Comparison of ENCODE assay signal across 8 mouse cellular contexts in genomic region chr16:35155391-35156305, GRCm38 (mm10). TPM values are rescaled to one million over a fixed set of nuclear protein-coding genes. Genes with fewer than 3 reads are reported as not detected.
DNase-seq lines count a peak whose midpoint lies in the region; ATAC-seq and TF ChIP-seq lines count a peak whose summit lies in the region.

No protein-coding gene starts in this region.

- 3% methylated on average over 87 of the region's 87 CpGs for WGBS in thymus, adult 2 months
- under 1% methylated on average over 74 of the region's 87 CpGs for WGBS in embryonic facial prominence, embryonic 15.5 days
- WGBS in olfactory bulb, adult 2 months = 1% methylated on average over 82 of the region's 87 CpGs

- peak overlapping the region; percentile 50 for H3K9ac ChIP-seq in embryonic facial prominence, embryonic 15.5 days

- TF ChIP-seq POLR2A in thymus, adult 2 months (IDR thresholded peaks at IDR 0.05; ENCODE audit: control insufficient read depth, extremely low read depth, insufficient read depth, low read length, poor library complexity) = no peak
- no peak for TF ChIP-seq POLR2A in olfactory bulb, adult 2 months (IDR thresholded peaks at IDR 0.05; ENCODE audit: insufficient read depth, low read depth, low read length)

- H3K9me3 ChIP-seq in embryonic facial prominence, embryonic 15.5 days (replicated peaks) = no peaks in the 10 kb centered on the region

- peak overlapping the region; percentile 96 for H3K4me2 ChIP-seq in embryonic facial prominence, embryonic 15.5 days (replicated peaks)

- no peaks in the 10 kb centered on the region for H3K36me3 ChIP-seq in thymus, adult 2 months (ENCODE audit: control insufficient read depth, insufficient read depth, low read length)
- H3K36me3 ChIP-seq in embryonic facial prominence, embryonic 15.5 days = no peaks in the 10 kb centered on the region

- peak; percentile 41; the same call in 1 of the 2 replicates for ATAC-seq in embryonic facial prominence, embryonic 15.5 days (ENCODE audit: insufficient number of reproducible peaks, low FRiP score, low TSS enrichment, low read depth)

- no peak overlapping the region for H3K27ac ChIP-seq in thymus, adult 2 months (ENCODE audit: control insufficient read depth, insufficient read depth, low read length)
- H3K27ac ChIP-seq in embryonic facial prominence, embryonic 15.5 days (replicated peaks) = peak overlapping the region; percentile 69; the same call in 1 of the 2 replicates
- H3K27ac ChIP-seq in olfactory bulb, adult 2 months (ENCODE audit: insufficient read depth, low read depth, low read length) = 0 out of 2 replicates have a peak overlapping the region, but pooled peaks have one; percentile 64

- TF ChIP-seq CTCF in thymus, adult 2 months (IDR thresholded peaks at IDR 0.05; ENCODE audit: borderline replicate concordance, control insufficient read depth, extremely low read depth, insufficient read depth, low read length, poor library complexity) = no peak
- TF ChIP-seq CTCF in olfactory bulb, adult 2 months (IDR thresholded peaks at IDR 0.05; ENCODE audit: insufficient read depth, low read depth, low read length) = no peak

- H3K27me3 ChIP-seq in thymus, adult 2 months (ENCODE audit: control insufficient read depth, insufficient read depth, low read length) = peaks cover 14% of the 10 kb centered on the region; the same call in 1 of the 2 replicates
- H3K27me3 ChIP-seq in embryonic facial prominence, embryonic 15.5 days = peaks cover 64% of the 10 kb centered on the region

- 0 out of 2 replicates have a peak overlapping the region, but pooled peaks have one; percentile 8 for H3K4me3 ChIP-seq in thymus, adult 2 months (ENCODE audit: control insufficient read depth, insufficient read depth, low read length)
- H3K4me3 ChIP-seq in embryonic facial prominence, embryonic 15.5 days (replicated peaks) = peak overlapping the region; percentile 72
- peak overlapping the region; percentile 81 for H3K4me3 ChIP-seq in olfactory bulb, adult 2 months (ENCODE audit: insufficient read depth, low read depth, low read length)

- H3K4me1 ChIP-seq in thymus, adult 2 months (replicated peaks; ENCODE audit: control insufficient read depth, insufficient read depth, low read length) = peaks cover 8% of the 10 kb centered on the region; the same call in 1 of the 2 replicates
- peaks cover 48% of the 10 kb centered on the region for H3K4me1 ChIP-seq in embryonic facial prominence, embryonic 15.5 days
- H3K4me1 ChIP-seq in olfactory bulb, adult 2 months (ENCODE audit: control insufficient read depth, insufficient read depth, low read length) = peaks cover 25% of the 10 kb centered on the region

- DNase-seq in thymus, adult 2 months = no peak
- DNase-seq in thymus, adult 18-20 months = no peak
- peak; percentile 57 to 70 for DNase-seq in heart, postnatal 14 days
- peak; percentile 43 to 63 for DNase-seq in kidney, postnatal 36 days
- peak; percentile 39 to 43 for DNase-seq in lung, adult 18-20 months
- peak; percentile 14 to 42 for DNase-seq in urinary bladder, postnatal 36 days (ENCODE audit: low spot score in 2 of 2)

- intact Hi-C loops in heart, postnatal 14 days (cut with DNase I) = loop anchor here (1.0 to 5.0 kb wide), 3 partner anchors 45 to 115 kb away; no protein-coding TSS in a partner anchor

RNA-seq across cellular contexts. Expression of gene Adcy5, which starts 1.0 kb away (rescaled TPM):
- 4.8 and 6.8 TPM in 2 replicates for polyA plus RNA-seq in thymus, adult 2 months (2012; rRNA removed)
- 3.0 and 3.3 TPM in 2 replicates for polyA plus RNA-seq in embryonic facial prominence, embryonic 15.5 days (2015; fragmentation: Nextera tagmentation; extraction: Ambion mirVana)
- total RNA-seq in heart, postnatal 14 days (2021) = 10 to 100 TPM; 50.4 to 50.9 TPM
- polyA plus RNA-seq in olfactory bulb, adult 2 months (2012; ENCODE audit: insufficient read depth, insufficient read length, low replicate concordance, missing spikeins) = not detected in 2 replicates

Comparison
In these comparisons a context has a peak if more than half of its experiments do, and no peak if none do; other contexts are left out.
1. DNase-seq: peak in heart, postnatal 14 days (2 of 2), kidney, postnatal 36 days (2 of 2), lung, adult 18-20 months (2 of 2) and urinary bladder, postnatal 36 days (2 of 2); none in thymus, adult 2 months (single experiment) and thymus, adult 18-20 months (0 of 2).
2. H3K4me3 ChIP-seq: peak in every context shown above with its lines; median percentile 81 in olfactory bulb, adult 2 months; 72 in embryonic facial prominence, embryonic 15.5 days; 8 in thymus, adult 2 months.